Mouse (Mus musculus) 3134 (cell line): Measurements from ENCODE around the gene Nme2.

Experiments used
- DNase-seq: peaks from one replicate; pipeline ENCODE4 v3.0.0-alpha.2; 2011; ENCODE audit warnings: low spot score; ENCODE audit not compliant: insufficient read length; ENCODE audit errors: extremely low read depth

Nme2 gene

DNA sequence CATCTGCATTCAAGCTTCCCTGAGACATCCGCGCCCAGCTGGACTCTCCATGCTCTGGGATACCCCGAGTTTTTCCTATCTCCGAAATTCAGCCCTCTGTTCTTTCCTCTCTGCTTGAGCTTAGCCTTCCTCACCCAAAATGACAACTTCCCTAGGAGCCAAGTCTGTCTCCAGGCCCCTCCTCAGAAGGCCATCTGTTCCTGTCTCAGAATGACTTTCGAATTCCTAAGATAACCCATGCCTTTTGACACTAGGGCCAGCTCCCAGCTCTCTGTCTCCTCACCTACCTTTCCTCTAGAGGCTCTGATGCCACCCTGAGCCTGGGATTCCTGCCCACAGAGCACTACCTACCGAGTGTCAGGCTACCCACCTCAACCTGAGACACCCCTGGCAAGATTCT is at the start of gene Nme2:
TSS of gene Nme2 (minus strand) at position 101 of the 400 bp plus-strand sequence.
- DNase-seq, result no peak

- no peak for DNase-seq
Measured at GRCm38 (mm10) chr11:94003346-94003745, 47.3 kb upstream of the Nme2 start.

DNA sequence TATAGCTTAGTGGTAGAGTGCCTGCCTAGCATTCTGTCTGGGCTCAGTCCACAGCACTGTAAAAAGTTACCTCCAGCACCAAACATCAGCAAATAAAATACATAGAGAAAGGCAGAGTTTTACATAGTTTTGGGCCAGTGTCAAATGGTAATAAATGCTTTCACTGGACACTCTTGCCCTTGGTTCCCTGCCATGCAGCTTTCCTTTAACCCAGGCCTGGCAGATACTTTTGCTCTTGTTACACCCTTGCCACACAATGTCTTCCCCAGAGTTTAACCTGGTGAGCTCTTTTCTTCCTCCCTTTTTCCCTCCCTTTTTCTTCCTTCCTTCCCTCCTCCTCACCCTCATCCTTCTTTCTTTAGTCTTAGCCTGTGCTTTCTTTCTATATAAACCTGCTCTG is 43.2 kb upstream of the Nme2 start:
- DNase-seq, result no peak

GRCm38 (mm10) chr11:93997141-93997775 is 41.2 kb upstream of the Nme2 start:
- DNase-seq, result no peak

DNA sequence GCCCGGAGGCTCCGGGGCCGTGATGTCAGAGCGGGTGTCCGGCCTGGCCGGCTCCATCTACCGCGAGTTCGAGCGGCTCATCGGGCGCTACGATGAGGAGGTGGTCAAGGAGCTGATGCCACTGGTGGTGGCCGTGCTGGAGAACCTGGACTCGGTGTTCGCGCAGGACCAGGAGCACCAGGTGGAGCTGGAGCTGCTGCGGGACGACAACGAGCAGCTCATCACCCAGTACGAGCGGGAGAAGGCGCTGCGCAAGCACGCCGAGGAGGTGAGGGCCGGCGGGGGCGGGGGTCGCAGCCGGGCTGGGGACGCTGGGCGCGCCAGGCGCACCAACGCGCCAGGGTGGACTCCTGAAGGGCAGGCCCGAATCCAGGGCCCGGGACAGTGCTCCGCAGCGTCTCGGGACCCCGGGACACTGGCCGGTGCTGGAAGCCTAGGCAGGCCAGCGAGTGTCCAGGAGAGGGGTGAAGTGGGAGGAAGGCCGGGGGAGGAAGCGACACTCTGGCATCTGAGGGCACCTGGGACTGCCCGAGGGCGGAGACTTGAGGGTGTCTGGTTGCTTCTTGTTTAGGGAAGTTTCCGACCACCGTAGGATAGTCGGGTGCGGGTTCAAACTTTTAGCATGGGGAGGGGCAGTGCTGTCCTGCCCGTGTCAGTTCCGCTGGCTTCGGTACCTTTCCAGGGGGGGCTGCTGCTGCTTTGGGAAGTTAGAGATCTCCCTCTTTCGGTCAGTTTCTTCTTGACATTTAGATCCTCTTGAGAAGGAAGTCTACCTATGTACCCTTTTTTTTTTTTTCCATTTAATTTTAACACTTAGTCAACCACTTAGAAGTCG is 40.5 kb upstream of the Nme2 start:
- DNase-seq, result peak; percentile 73

GRCm38 (mm10) chr11:93995720-93996305 is 39.8 kb upstream of the Nme2 start, which contains the start of gene Spag9:
Spag9 (plus strand) TSS chr11:93996091.
- peak; percentile 88 for DNase-seq

GRCm38 (mm10) chr11:93995111-93995719 is 39.2 kb upstream of the Nme2 start:
- peak; percentile 87 for DNase-seq

DNA sequence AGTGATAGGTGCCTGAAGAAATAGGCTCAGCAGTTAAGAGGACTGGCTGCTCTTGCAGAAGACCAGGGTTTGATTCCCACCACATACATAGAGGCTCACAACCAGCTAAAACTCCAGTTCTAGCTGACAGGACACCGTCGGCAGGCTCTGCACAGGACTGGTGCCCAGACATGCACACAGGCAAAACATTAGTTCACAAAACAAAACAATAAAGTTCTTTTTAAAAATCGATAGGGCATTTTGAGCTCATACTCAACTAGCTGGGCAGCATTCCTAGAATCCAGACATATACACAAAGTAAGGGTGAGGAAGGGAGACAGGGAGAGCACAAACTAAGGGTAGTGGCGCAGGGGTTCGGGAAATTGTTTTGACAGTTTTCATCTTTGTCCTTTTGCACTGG is 38.5 kb upstream of the Nme2 start:
- no peak for DNase-seq

DNA sequence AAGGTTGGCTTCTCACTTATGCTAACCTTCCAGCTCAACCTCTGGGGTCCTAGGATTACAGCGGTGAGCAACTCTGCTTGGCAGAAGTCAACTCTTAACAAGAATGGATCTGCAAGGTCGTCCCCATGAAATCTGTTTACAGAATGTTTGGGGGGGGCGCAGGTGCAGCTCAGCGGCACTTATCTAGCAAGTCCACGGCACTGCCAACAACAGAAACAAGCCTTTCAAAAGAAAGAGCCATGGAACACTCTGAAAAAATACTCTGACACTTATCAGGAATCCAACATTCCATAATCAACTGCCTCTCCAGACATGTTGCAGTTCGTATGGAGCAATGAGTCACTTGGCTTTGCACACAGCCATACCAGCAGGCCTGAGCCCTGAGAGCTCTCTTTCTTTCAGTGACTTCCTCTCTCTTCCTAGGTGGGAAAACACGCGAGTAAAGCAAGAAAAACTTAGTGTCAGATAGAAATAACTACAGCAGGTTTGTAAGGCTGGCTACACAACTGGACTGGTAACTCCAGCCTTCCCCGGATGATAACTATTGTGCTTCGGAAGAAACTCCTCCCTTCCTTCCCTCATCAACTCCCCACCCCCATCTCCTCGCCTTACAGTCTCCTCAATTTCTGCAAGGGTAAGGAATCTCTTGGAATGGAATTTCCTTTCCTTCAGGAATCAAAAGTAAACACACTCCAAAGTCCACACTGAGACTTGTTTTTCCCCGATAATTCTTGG is 32.4 kb upstream of the Nme2 start:
- no peak for DNase-seq

GRCm38 (mm10) chr11:93987625-93988327 is 31.7 kb upstream of the Nme2 start:
- DNase-seq, result no peak

GRCm38 (mm10) chr11:93987026-93987425 is 31.0 kb upstream of the Nme2 start:
- DNase-seq, result no peak

GRCm38 (mm10) chr11:93986298-93986697 is 30.2 kb upstream of the Nme2 start:
- no peak for DNase-seq

DNA sequence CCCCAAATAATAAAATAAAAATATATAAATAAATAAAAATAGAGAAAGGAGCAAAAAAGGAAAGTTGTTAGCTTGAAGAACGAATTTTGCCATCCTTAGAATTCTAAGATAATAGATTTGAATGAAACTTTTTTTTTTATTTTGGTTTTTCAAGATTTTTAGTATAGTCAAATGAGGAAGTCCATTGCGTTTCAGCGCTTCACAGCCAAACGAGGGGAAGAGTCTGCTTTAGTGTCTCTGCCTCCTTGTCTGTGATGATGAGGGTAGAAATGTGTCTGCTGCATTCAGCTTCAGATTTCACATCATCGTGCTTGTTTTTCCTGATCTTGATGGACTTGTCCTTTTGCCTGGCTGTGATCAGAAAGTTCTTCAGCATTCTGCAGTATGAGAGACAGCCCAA is 29.2 kb upstream of the Nme2 start:
- DNase-seq, result no peak

GRCm38 (mm10) chr11:93984619-93985018 is 28.6 kb upstream of the Nme2 start:
- DNase-seq, result no peak

- no peak for DNase-seq
Measured at GRCm38 (mm10) chr11:93979502-93980049, 23.5 kb upstream of the Nme2 start.

- no peak for DNase-seq
Measured at GRCm38 (mm10) chr11:93972951-93973350, 16.9 kb upstream of the Nme2 start.

DNA sequence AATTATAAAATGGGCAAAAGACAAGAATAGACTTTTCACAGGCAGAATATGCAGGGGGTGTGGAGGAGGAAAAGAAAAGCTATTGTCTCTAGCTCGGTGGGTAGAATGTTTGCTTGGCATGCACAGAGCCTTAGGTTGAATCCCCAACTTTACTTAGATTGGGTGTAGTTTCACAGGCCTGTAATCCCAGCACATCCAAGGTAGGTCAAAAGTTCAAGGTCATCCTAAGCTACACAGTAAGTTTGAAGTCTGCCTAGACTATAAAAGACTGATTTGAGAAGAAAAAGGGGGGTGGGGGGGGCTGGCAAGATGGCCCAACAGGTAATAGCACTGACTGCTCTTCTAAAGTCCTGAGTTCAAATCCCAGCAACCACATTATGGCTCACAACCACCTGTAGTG is 13.7 kb upstream of the Nme2 start:
- no peak for DNase-seq

GRCm38 (mm10) chr11:93969171-93969570 is 13.1 kb upstream of the Nme2 start:
- DNase-seq, result no peak

GRCm38 (mm10) chr11:93968848-93969128 is 12.7 kb upstream of the Nme2 start:
- no peak for DNase-seq
